Mouse (Mus musculus): ENCODE data around the gene Atp1a4.

The Atp1a4 gene

GRCm38 (mm10) chr1:172197851-172198250 lies 60.4 kb downstream of the Atp1a4 start:
- ChIA-PET CTCF (interaction anchor here in 1 of 4 experiments (0.6 to 1.4 kb wide), 2 partner anchors 14 to 114 kb away, joined by 3 to 5 read pairs; no protein-coding TSS in a partner anchor), POLR2A (interaction anchor here in 2 of 4 experiments (0.7 to 2.0 kb wide), 9 partner anchors 9 to 117 kb away, joined by 3 to 9 read pairs (median 3); partner anchors contain the start of genes Pea15a (in 2 of the 2) and Atp1a4 (in 1 of the 2))

GRCm38 (mm10) chr1:172197146-172197545 lies 61.1 kb downstream of the Atp1a4 start:
- CTCF ChIA-PET = no interaction called here
- POLR2A ChIA-PET = interaction anchor here in 2 of 4 experiments (1.0 to 2.0 kb wide), 8 partner anchors 9 to 118 kb away, joined by 3 to 9 read pairs (median 4); partner anchors contain the start of genes Pea15a (in 2 of the 2), Atp1a4 (in 1 of the 2) and Dcaf8 (in 1 of the 2)

GRCm38 (mm10) chr1:172194435-172194834 lies 63.8 kb downstream of the Atp1a4 start:
- ChIA-PET CTCF (interaction anchor here in 1 of 4 experiments (0.6 to 1.1 kb wide), 3 partner anchors 9 to 160 kb away, joined by 3 to 4 read pairs (median 3); no protein-coding TSS in a partner anchor), POLR2A (interaction anchor here in 2 of 4 experiments (0.6 to 2.5 kb wide), 14 partner anchors 8 to 761 kb away, joined by 3 to 16 read pairs (median 4); partner anchors contain the start of gene Pea15a (in 2 of the 2))

- ChIA-PET POLR2A (interaction anchor here in 2 of 4 experiments (0.5 to 1.6 kb wide), 12 partner anchors 10 to 148 kb away, joined by 3 to 4 read pairs (median 3); partner anchors contain the start of gene Atp1a4 (in 1 of the 2)), CTCF (interaction anchor here in 1 of 4 experiments (1.2 kb wide), 1 partner anchor 172 kb away, joined by 3 read pairs; no protein-coding TSS in a partner anchor)
Observed at GRCm38 (mm10) chr1:172192217-172192616, 66.0 kb downstream of the Atp1a4 start.

- ChIA-PET CTCF (interaction anchor here in 1 of 4 experiments (1.2 kb wide), 1 partner anchor 173 kb away, joined by 3 read pairs; no protein-coding TSS in a partner anchor), POLR2A (interaction anchor here in 1 of 4 experiments (0.6 to 1.6 kb wide), 5 partner anchors 14 to 148 kb away, joined by 3 to 4 read pairs (median 3); partner anchors contain the start of gene Atp1a4)
Observed at GRCm38 (mm10) chr1:172191578-172191977, 66.6 kb downstream of the Atp1a4 start.

GRCm38 (mm10) chr1:172188891-172189290 lies 69.3 kb downstream of the Atp1a4 start:
- POLR2A ChIA-PET = interaction anchor here in 1 of 4 experiments (1.0 to 4.1 kb wide), 3 partner anchors 12 to 18 kb away, joined by 3 to 17 read pairs (median 5); partner anchors contain the start of gene Pea15a
- CTCF ChIA-PET = interaction anchor here in 2 of 4 experiments (0.6 to 2.0 kb wide), 2 partner anchors 18 to 22 kb away, joined by 3 to 4 read pairs; partner anchors contain the start of gene Pea15a (in 1 of the 2)

- CTCF ChIA-PET = interaction anchor here in 1 of 4 experiments (0.7 kb wide), 1 partner anchor 125 kb away, joined by 3 read pairs; no protein-coding TSS in a partner anchor
- POLR2A ChIA-PET = interaction anchor here in 3 of 4 experiments (0.6 to 4.1 kb wide), 10 partner anchors 8 to 693 kb away, joined by 3 to 17 read pairs (median 4); partner anchors contain the start of gene Pea15a (in 1 of the 3)
Observed at GRCm38 (mm10) chr1:172186401-172187289, 71.6 kb downstream of the Atp1a4 start.

GRCm38 (mm10) chr1:172183915-172184314 lies 74.3 kb downstream of the Atp1a4 start:
- CTCF ChIA-PET = no interaction called here

GRCm38 (mm10) chr1:172183056-172183455 lies 75.2 kb downstream of the Atp1a4 start:
- CTCF ChIA-PET = interaction anchor here in 2 of 4 experiments (0.6 kb wide), 3 partner anchors 55 to 130 kb away, joined by 3 to 4 read pairs (median 3); no protein-coding TSS in a partner anchor
- POLR2A ChIA-PET = interaction anchor here (0.6 to 3.4 kb wide), 17 partner anchors 9 to 352 kb away, joined by 3 to 13 read pairs (median 5); partner anchors contain the start of genes Pea15a (in 2 of the 4), Copa (in 1 of the 4), Dcaf8 (in 1 of the 4) and Gm10521 (in 1 of the 4)

More at GRCm38 (mm10) chr1:172183915-172184314, 74.3 kb downstream of the Atp1a4 start:
- POLR2A ChIA-PET = interaction anchor here in 3 of 4 experiments (0.6 to 3.4 kb wide), 10 partner anchors 8 to 128 kb away, joined by 3 to 13 read pairs (median 5); partner anchors contain the start of genes Dcaf8 (in 1 of the 3) and Pex19 (in 1 of the 3)

GRCm38 (mm10) chr1:172181777-172182176 lies 76.4 kb downstream of the Atp1a4 start:
- ChIA-PET POLR2A (interaction anchor here in 2 of 4 experiments (0.9 to 3.4 kb wide), 9 partner anchors 11 to 99 kb away, joined by 3 to 13 read pairs (median 4); partner anchors contain the start of genes Ncstn (in 2 of the 2), Copa (in 1 of the 2) and Dcaf8 (in 1 of the 2)), CTCF (interaction anchor here in 1 of 4 experiments (1.1 kb wide), 2 partner anchors 62 to 120 kb away, joined by 3 read pairs; no protein-coding TSS in a partner anchor)

GRCm38 (mm10) chr1:172180881-172181280 lies 77.3 kb downstream of the Atp1a4 start:
- ChIA-PET POLR2A (interaction anchor here in 2 of 4 experiments (1.1 to 3.4 kb wide), 4 partner anchors 11 to 33 kb away, joined by 3 to 13 read pairs (median 5); partner anchors contain the start of gene Dcaf8 (in 1 of the 2)), CTCF (no interaction called here)

GRCm38 (mm10) chr1:172179102-172179501 lies 79.1 kb downstream of the Atp1a4 start:
- CTCF ChIA-PET = no interaction called here
- POLR2A ChIA-PET = interaction anchor here in 1 of 4 experiments (1.9 kb wide), 1 partner anchor 11 kb away, joined by 4 read pairs; no protein-coding TSS in a partner anchor

GRCm38 (mm10) chr1:172177791-172178190 lies 80.4 kb downstream of the Atp1a4 start:
- ChIA-PET CTCF (interaction anchor here in 3 of 4 experiments (0.7 to 1.9 kb wide), 4 partner anchors 16 to 147 kb away, joined by 3 to 6 read pairs (median 3); no protein-coding TSS in a partner anchor), POLR2A (interaction anchor here in 2 of 4 experiments (0.9 to 3.9 kb wide), 14 partner anchors 9 to 66 kb away, joined by 3 to 17 read pairs (median 4); partner anchors contain the start of genes Pea15a (in 2 of the 2) and Dcaf8 (in 1 of the 2))
